Mouse (Mus musculus): ENCODE measurements around the gene Lrrc4.

Lrrc4 gene

GRCm38 (mm10) chr6:28681521-28682457 lies 149.8 kb downstream of the Lrrc4 start:
- no peak for DNase-seq (ENCODE audit: extremely low read depth, low read depth, low spot score)

DNA sequence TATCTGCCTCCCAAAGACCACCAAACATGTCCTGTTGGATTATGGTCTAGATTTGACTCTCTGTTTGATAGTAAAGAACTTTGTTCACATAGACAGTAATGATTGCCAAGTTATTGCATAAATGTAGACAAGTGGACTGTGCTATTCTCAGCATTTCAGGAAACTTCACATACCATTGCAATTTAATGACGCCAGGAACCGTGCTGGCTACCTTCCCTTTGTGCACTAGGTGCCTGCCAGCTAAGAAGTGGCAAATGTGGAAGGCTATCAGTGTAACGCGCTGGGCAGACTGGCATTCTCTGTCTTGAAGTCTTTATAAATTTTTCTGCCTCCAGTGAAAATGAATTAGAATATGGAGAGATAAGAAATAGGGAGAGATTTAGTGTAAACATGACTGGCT lies 151.0 kb downstream of the Lrrc4 start:
- DNase-seq (ENCODE audit: extremely low read depth, low read depth, low spot score) = no peak

GRCm38 (mm10) chr6:28678896-28679295 lies 152.7 kb downstream of the Lrrc4 start:
- DNase-seq (ENCODE audit: extremely low read depth, low read depth, low spot score) = no peak

GRCm38 (mm10) chr6:28674686-28675085 lies 156.9 kb downstream of the Lrrc4 start:
- DNase-seq (ENCODE audit: extremely low read depth, low read depth, low spot score) = peak; percentile 73

DNA sequence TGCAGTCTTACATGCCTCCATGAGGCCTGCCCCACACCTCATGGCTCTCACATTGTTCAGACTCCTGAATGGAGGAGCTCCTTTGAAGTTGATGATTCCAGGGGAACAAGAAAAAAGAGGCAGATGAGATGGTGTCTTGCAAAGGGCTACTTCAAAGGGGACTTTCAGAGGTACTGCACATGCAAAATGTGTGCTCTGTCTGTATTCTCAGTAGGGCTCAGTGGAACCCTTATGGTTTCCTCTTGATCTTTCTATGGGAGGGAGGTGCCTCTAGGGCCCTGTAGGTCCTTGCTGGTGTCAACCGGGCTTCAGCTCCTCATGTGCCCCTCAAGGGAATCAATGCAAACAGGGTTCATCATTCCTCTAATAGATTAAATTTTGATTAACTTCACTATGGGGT lies 159.2 kb downstream of the Lrrc4 start:
- no peak for DNase-seq (ENCODE audit: extremely low read depth, low read depth, low spot score)

GRCm38 (mm10) chr6:28669251-28669650 lies 162.3 kb downstream of the Lrrc4 start:
- DNase-seq (ENCODE audit: extremely low read depth, low read depth, low spot score) = no peak

DNA sequence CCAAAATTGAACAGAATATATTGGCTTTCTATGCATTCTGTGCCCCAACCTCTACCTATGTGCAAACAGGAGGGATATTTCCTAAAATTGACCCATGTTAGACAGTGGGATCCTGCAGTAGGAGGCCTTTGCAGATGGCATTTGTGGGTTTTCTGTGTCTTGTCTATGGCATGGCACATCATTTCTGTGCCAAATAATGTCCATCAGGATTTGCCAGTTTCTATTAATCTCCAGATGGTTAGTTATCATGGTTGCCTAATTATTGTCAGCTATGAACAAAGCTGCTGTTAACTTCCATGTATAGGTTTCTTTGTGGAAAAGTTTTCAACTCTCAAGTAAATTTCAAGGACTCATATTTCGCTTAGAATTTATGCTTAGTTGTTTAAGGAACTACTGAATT lies 164.0 kb downstream of the Lrrc4 start:
- DNase-seq (ENCODE audit: extremely low read depth, low read depth, low spot score) = no peak

- no peak for DNase-seq (ENCODE audit: extremely low read depth, low read depth, low spot score)
Measured at GRCm38 (mm10) chr6:28664716-28665115, 166.8 kb downstream of the Lrrc4 start.

GRCm38 (mm10) chr6:28663670-28664069 lies 167.9 kb downstream of the Lrrc4 start:
- no peak for DNase-seq (ENCODE audit: extremely low read depth, low read depth, low spot score)

DNA sequence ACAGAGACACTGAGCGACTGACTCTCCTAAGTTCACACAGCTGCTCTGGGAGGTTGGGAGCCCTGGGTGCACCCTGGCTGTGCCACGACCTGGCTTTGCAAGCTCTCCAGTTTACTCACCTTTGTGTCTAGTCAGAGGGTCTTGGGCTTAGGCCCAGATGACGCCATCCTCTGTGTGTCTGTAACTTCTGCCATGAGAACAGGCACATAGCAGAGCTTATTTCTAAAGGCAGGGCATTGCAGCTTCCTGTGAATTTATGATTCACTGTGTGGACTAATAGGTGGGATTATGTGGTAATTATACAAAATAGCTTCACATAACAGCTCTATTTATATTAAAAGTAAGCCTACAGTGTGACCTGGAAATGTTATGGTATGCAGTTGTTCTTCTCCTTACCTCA lies 168.5 kb downstream of the Lrrc4 start:
- DNase-seq (ENCODE audit: extremely low read depth, low read depth, low spot score) = no peak

GRCm38 (mm10) chr6:28656511-28656910 lies 175.0 kb downstream of the Lrrc4 start:
- DNase-seq (ENCODE audit: extremely low read depth, low read depth, low spot score) = no peak

- no peak for DNase-seq (ENCODE audit: extremely low read depth, low read depth, low spot score)
Measured at GRCm38 (mm10) chr6:28645231-28645630, 186.3 kb downstream of the Lrrc4 start.

DNA sequence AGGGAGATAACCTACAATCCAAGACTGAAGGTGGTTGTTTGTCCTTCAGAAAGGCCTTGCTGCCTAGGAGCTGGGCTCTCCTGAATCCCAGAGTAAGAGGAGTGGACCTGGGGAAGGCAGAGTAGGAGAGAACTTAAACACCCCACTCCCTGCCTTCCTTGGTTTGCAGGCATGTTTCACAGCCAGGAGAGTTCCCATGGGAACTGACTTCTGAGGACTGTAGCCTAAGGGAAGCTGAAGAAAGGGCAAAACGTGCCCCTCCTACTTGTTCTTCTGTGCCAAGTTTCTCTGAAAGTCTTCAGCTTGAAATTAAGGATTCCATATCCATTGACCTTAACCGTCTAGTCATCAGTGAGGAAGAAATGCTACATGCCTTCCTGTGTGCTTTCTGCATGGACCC lies 188.6 kb downstream of the Lrrc4 start:
- DNase-seq (ENCODE audit: extremely low read depth, low read depth, low spot score) = no peak

- DNase-seq (ENCODE audit: extremely low read depth, low read depth, low spot score) = no peak
Measured at GRCm38 (mm10) chr6:28640088-28640487, 191.5 kb downstream of the Lrrc4 start.

DNA sequence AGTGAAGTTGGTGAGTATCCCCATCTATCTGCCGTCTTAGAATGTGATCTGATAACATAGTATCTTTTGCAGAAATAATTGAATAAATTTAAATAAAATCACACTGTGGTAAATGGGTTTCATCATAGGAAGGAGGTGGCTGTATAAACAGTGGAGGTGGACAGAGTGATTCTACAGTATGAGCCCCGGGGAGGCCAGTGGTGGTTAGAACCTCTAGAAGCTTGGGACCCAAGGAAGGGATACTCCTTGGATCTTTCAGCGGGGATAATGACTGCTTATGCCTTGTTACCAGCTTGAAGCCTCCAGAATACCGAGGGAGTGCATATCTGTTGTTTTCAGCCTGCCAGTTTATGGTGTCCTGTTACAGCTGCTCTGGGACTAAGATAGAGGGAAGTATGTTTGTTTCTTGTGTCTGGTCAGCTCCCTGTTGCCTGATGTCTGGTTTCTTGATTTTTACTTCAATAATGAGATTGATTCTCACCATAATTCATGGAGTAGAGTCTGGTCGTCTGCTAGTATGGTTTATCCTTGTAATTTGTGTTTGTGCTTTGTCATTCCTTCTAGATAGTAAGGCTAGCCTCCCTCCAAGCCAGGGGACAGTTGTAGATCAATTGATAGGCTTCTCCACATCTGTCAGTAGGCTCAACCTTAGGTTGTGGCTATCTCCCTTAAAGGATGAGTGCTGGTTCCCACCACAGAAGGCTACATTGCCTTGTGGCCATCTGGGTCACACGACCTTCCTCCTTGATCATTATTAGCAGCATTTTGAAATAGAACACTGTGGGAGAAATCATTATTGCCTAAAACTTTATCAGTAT lies 195.8 kb downstream of the Lrrc4 start:
- no peak for DNase-seq (ENCODE audit: extremely low read depth, low read depth, low spot score)

DNA sequence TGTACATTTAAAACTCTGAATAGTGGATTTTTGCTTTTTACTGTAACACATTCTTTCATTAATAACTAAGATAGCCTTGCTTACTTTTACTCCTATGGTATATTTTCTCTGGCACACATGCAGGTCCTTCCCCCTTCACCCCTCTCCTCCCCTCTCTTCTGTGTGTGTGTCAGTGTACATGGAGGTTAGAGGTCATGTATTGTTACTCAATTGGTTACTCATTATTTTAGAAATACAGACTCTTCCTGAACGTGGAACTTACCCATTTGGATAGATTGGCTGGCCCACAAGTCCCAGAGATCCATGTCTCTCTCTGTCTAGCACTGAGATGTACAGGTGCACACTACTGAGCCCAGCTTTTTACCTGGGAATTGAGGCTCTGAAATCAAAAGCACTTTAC lies 196.5 kb downstream of the Lrrc4 start:
- no peak for DNase-seq (ENCODE audit: extremely low read depth, low read depth, low spot score)

- no peak for DNase-seq (ENCODE audit: extremely low read depth, low read depth, low spot score)
Measured at GRCm38 (mm10) chr6:28633656-28634055, 197.9 kb downstream of the Lrrc4 start.

DNA sequence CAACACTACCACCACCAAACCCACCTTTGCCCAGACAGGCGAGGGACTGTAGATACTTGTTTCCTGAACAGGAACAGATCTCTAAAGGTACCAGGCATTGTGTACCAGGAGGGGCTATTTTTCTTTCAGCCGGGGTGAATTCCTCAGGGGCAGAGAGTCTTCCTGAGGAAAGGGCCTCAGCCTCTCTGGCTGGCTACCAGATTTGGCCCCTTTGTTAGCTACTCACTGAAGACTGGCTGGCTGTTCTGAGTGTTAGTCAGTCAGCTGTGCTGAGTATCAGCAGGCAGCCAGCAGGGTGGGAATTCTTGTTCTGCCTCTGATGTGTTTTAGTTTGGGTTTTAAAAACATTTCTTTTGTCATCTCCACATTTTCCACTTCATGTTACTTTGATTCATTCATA lies 198.4 kb downstream of the Lrrc4 start:
- DNase-seq (ENCODE audit: extremely low read depth, low read depth, low spot score) = no peak

DNA sequence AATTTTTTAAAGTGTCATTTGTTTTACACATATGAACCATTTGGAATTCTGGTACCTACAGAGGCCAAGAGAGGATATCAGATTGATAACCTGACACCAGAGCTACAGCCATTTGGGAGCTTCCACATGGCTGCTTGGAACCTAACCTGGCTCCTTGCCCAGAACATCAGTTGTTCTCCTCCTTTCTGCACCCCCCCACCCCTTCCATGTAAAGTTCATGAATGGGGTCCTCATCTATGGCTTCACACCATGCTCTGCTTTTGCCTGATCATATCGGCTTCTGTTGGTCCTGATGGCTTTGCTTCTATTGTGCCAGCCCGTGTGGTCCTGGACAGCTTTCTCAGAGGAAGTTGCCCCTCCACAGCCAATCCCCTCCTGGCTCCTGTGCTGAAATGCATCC lies 200.6 kb downstream of the Lrrc4 start:
- no peak for DNase-seq (ENCODE audit: extremely low read depth, low read depth, low spot score)

DNA sequence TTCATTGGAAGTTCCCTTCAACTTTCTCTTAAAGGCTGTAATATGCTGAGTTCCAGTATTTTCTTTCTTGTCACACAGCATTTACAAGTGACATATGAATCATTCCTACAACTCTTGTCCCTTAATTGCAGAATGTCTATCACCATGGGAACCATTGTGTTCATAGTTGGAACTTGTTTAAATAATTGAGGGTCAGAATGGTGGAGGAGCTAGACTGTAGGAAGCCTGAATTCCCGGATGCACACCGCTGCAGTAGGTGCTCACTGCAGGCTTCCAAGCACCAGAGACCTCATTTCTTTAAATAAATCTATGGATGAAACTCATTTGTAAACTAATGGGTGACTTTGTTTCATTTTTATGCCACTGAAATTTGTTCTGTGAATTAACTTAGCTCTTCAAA lies 201.7 kb downstream of the Lrrc4 start:
- DNase-seq (ENCODE audit: extremely low read depth, low read depth, low spot score) = no peak

DNA sequence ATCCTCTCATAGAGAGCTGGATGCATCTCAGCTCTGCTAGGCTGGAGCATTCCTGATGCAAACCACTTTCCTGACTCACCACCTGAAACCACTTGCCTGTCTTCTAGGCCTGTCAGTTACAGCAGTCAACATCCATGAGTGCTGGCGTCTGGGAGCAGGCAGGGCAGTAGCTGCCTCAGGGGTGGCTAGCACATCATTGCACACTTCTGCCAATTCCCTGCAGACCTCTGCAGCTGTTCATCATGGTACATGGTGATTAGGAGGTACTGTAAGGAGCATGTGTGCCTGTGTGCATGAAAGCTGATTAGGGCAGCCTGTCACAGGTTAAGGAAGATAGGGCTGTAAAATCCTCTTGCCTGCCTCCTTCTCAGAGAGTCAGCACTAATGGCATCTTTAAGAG lies 203.1 kb downstream of the Lrrc4 start:
- DNase-seq (ENCODE audit: extremely low read depth, low read depth, low spot score) = no peak

- no peak for DNase-seq (ENCODE audit: extremely low read depth, low read depth, low spot score)
Measured at GRCm38 (mm10) chr6:28622963-28623362, 208.6 kb downstream of the Lrrc4 start.
